Mouse (Mus musculus): Measurements from ENCODE around the gene Pak2. TPM values are rescaled to one million over a fixed set of nuclear protein-coding genes. Genes with fewer than 3 reads are reported as not detected.

Gene Pak2
- polyA plus RNA-seq, 1 experiment: 10.9 TPM

- H3K27me3 ChIP-seq (ENCODE audit: control insufficient read depth, insufficient read depth, insufficient read length): no peaks in the 10 kb centered on the region
- H3K79me2 ChIP-seq (ENCODE audit: control insufficient read depth, insufficient read depth): no peaks in the 10 kb centered on the region
- no peak for TF ChIP-seq TCF12 (IDR thresholded peaks at IDR 0.05; ENCODE audit: insufficient read depth, poor library complexity, severe bottlenecking)
- TF ChIP-seq CEBPB (IDR thresholded peaks at IDR 0.05; ENCODE audit: insufficient read depth, poor library complexity, severe bottlenecking): no peak
- no peak overlapping the region for H3ac ChIP-seq (ENCODE audit: control insufficient read depth, insufficient read length)
- H3K4me3 ChIP-seq: no peak overlapping the region
- H3K36me3 ChIP-seq (ENCODE audit: control insufficient read depth, insufficient read depth): peaks cover 18% of the 10 kb centered on the region
- H3K4me2 ChIP-seq (ENCODE audit: low read depth): no peak overlapping the region
These were observed 12.3 kb upstream of the Pak2 start for GRCm38 (mm10) chr16:32091466-32091865.

GRCm38 (mm10) chr16:32087629-32088443 is 8.7 kb upstream of the Pak2 start:
- no peaks in the 10 kb centered on the region for H3K79me2 ChIP-seq (ENCODE audit: control insufficient read depth, insufficient read depth)
- no peak overlapping the region for H3K4me3 ChIP-seq
- H3ac ChIP-seq (ENCODE audit: control insufficient read depth, insufficient read length): no peak overlapping the region
- H3K36me3 ChIP-seq (ENCODE audit: control insufficient read depth, insufficient read depth): peaks cover 12% of the 10 kb centered on the region
- no peaks in the 10 kb centered on the region for H3K27me3 ChIP-seq (ENCODE audit: control insufficient read depth, insufficient read depth, insufficient read length)
- TF ChIP-seq MAX (IDR thresholded peaks at IDR 0.05; ENCODE audit: low read depth): no peak
- no peak for TF ChIP-seq MYOD1 (IDR thresholded peaks at IDR 0.05; ENCODE audit: control insufficient read depth in 1 of 3, insufficient read length in 2 of 3, low read depth in 2 of 3)
- no peak for TF ChIP-seq SRF (IDR thresholded peaks at IDR 0.05; ENCODE audit: control insufficient read depth, insufficient read length, low read depth)
- no peak for TF ChIP-seq POLR2A (IDR thresholded peaks at IDR 0.05; ENCODE audit: insufficient read length, low read depth)
- no peak for TF ChIP-seq MYOG (IDR thresholded peaks at IDR 0.05; ENCODE audit: control insufficient read depth in 1 of 3, insufficient read depth in 1 of 3, insufficient read length in 2 of 3, low read depth in 2 of 3)
- no peak for TF ChIP-seq CEBPB (IDR thresholded peaks at IDR 0.05; ENCODE audit: insufficient read depth, poor library complexity, severe bottlenecking)
- H3K4me2 ChIP-seq (ENCODE audit: low read depth): no peak overlapping the region

- TF ChIP-seq CEBPB (IDR thresholded peaks at IDR 0.05; ENCODE audit: insufficient read depth, poor library complexity, severe bottlenecking) (no peak), USF1 (IDR thresholded peaks at IDR 0.05; ENCODE audit: low read depth) (no peak), MYOG (IDR thresholded peaks at IDR 0.05; ENCODE audit: control insufficient read depth in 1 of 3, insufficient read depth in 1 of 3, insufficient read length in 2 of 3, low read depth in 2 of 3) (no peak), TCF12 (IDR thresholded peaks at IDR 0.05; ENCODE audit: insufficient read depth, poor library complexity, severe bottlenecking) (no peak), E2F4 (IDR thresholded peaks at IDR 0.05; ENCODE audit: insufficient read depth) (no peak), SRF (IDR thresholded peaks at IDR 0.05; ENCODE audit: control insufficient read depth, insufficient read length, low read depth) (no peak), MAX (IDR thresholded peaks at IDR 0.05; ENCODE audit: low read depth) (no peak), MYOD1 (IDR thresholded peaks at IDR 0.05; ENCODE audit: control insufficient read depth in 1 of 3, insufficient read length in 2 of 3, low read depth in 2 of 3) (no peak)
- Histone ChIP-seq H3K4me2 (ENCODE audit: low read depth) (peak overlapping the region; percentile 81), H3K4me3 (peak overlapping the region; percentile 63), H3K79me2 (ENCODE audit: control insufficient read depth, insufficient read depth) (peaks cover 49% of the 10 kb centered on the region), H3K36me3 (ENCODE audit: control insufficient read depth, insufficient read depth) (no peaks in the 10 kb centered on the region), H3ac (ENCODE audit: control insufficient read depth, insufficient read length) (peak overlapping the region; percentile 97), H3K27me3 (ENCODE audit: control insufficient read depth, insufficient read depth, insufficient read length) (no peaks in the 10 kb centered on the region)
These were observed 643 bp downstream of the Pak2 start for GRCm38 (mm10) chr16:32078408-32078990.

GRCm38 (mm10) chr16:32077648-32078407 is 1.3 kb downstream of the Pak2 start:
- peaks cover 55% of the 10 kb centered on the region for H3K79me2 ChIP-seq (ENCODE audit: control insufficient read depth, insufficient read depth)
- peak overlapping the region; percentile 97 for H3ac ChIP-seq (ENCODE audit: control insufficient read depth, insufficient read length)
- H3K4me3 ChIP-seq: peak overlapping the region; percentile 63
- H3K4me2 ChIP-seq (ENCODE audit: low read depth): peak overlapping the region; percentile 81
- no peak for TF ChIP-seq TCF3 (IDR thresholded peaks at IDR 0.05; ENCODE audit: insufficient read length, low read depth)
- TF ChIP-seq USF1 (IDR thresholded peaks at IDR 0.05; ENCODE audit: low read depth): no peak
- no peak for TF ChIP-seq MYOG (IDR thresholded peaks at IDR 0.05; ENCODE audit: control insufficient read depth in 1 of 3, insufficient read depth in 1 of 3, insufficient read length in 2 of 3, low read depth in 2 of 3)
- TF ChIP-seq TCF12 (IDR thresholded peaks at IDR 0.05; ENCODE audit: insufficient read depth, poor library complexity, severe bottlenecking): no peak
- no peak for TF ChIP-seq MYOD1 (IDR thresholded peaks at IDR 0.05; ENCODE audit: control insufficient read depth in 1 of 3, insufficient read length in 2 of 3, low read depth in 2 of 3)
- no peak for TF ChIP-seq CEBPB (IDR thresholded peaks at IDR 0.05; ENCODE audit: insufficient read depth, poor library complexity, severe bottlenecking)
- no peak for TF ChIP-seq MAX (IDR thresholded peaks at IDR 0.05; ENCODE audit: low read depth)
- TF ChIP-seq REST (IDR thresholded peaks at IDR 0.05; ENCODE audit: insufficient read depth, insufficient read length): no peak
- TF ChIP-seq POLR2A (IDR thresholded peaks at IDR 0.05; ENCODE audit: insufficient read length, low read depth): no peak
- no peak for TF ChIP-seq POLR2AphosphoS2 (IDR thresholded peaks at IDR 0.05; ENCODE audit: insufficient read length, low read depth)
- no peak for TF ChIP-seq E2F4 (IDR thresholded peaks at IDR 0.05; ENCODE audit: insufficient read depth)
- no peak for TF ChIP-seq SRF (IDR thresholded peaks at IDR 0.05; ENCODE audit: control insufficient read depth, insufficient read length, low read depth)
- H3K27me3 ChIP-seq (ENCODE audit: control insufficient read depth, insufficient read depth, insufficient read length): no peaks in the 10 kb centered on the region
- H3K36me3 ChIP-seq (ENCODE audit: control insufficient read depth, insufficient read depth): no peaks in the 10 kb centered on the region

Measured in myocyte (in vitro differentiated cells).